Mouse (Mus musculus): ENCODE results near the gene Kri1. TPM values are rescaled to one million over a fixed set of nuclear protein-coding genes. Genes with fewer than 3 reads are reported as not detected.
A peak's percentile ranks its signal among the peaks of the same experiment; 100 is the strongest.

Gene Kri1
- polyA plus RNA-seq, 1 experiment from 2014 or later = 13.6 TPM

GRCm38 (mm10) chr9:21290589-21290988 is 2.8 kb upstream of the Kri1 start:
- Histone ChIP-seq H3K27ac (ENCODE audit: poor library complexity, severe bottlenecking) (peak overlapping the region; percentile 77), H3K9ac (peak overlapping the region; percentile 78), H3K4me1 (replicated peaks) (peaks cover 29% of the 10 kb centered on the region), H3K27me3 (replicated peaks) (no peaks in the 10 kb centered on the region), H3K9me3 (replicated peaks) (no peaks in the 10 kb centered on the region), H3K36me3 (peaks cover 8% of the 10 kb centered on the region), H3K4me3 (peak overlapping the region; percentile 65), H3K4me2 (peak overlapping the region; percentile 87)
- ATAC-seq (ENCODE audit: insufficient number of reproducible peaks, low FRiP score) = no peak
- 1% methylated on average over 20 of the region's 20 CpGs for WGBS

- Histone ChIP-seq H3K27me3 (replicated peaks) (no peaks in the 10 kb centered on the region), H3K9ac (peak overlapping the region; percentile 57; the same call in 1 of the 2 replicates), H3K4me1 (replicated peaks) (peaks cover 29% of the 10 kb centered on the region), H3K9me3 (replicated peaks) (no peaks in the 10 kb centered on the region), H3K36me3 (peaks cover 19% of the 10 kb centered on the region), H3K4me3 (peak overlapping the region; percentile 65), H3K4me2 (peak overlapping the region; percentile 87), H3K27ac (ENCODE audit: poor library complexity, severe bottlenecking) (peak overlapping the region; percentile 84)
- 85% methylated on average over 2 of the region's 2 CpGs for WGBS
- no peak for ATAC-seq (ENCODE audit: insufficient number of reproducible peaks, low FRiP score)
Measured at GRCm38 (mm10) chr9:21289337-21289671, 1.5 kb upstream of the Kri1 start.

GRCm38 (mm10) chr9:21288404-21289336 is 901 bp upstream of the Kri1 start:
- peak overlapping the region; percentile 87 for H3K4me2 ChIP-seq
- peak overlapping the region; percentile 84 for H3K27ac ChIP-seq (ENCODE audit: poor library complexity, severe bottlenecking)
- no peak for ATAC-seq (ENCODE audit: insufficient number of reproducible peaks, low FRiP score)
- H3K27me3 ChIP-seq (replicated peaks) = no peaks in the 10 kb centered on the region
- H3K4me3 ChIP-seq = peak overlapping the region; percentile 65
- peak overlapping the region; percentile 57 for H3K9ac ChIP-seq
- no peaks in the 10 kb centered on the region for H3K9me3 ChIP-seq (replicated peaks)
- H3K4me1 ChIP-seq (replicated peaks) = peaks cover 29% of the 10 kb centered on the region
- 70% methylated on average over 13 of the region's 13 CpGs for WGBS
- H3K36me3 ChIP-seq = peaks cover 26% of the 10 kb centered on the region

- Histone ChIP-seq H3K9me3 (replicated peaks) (no peaks in the 10 kb centered on the region), H3K36me3 (peaks cover 40% of the 10 kb centered on the region), H3K9ac (peak overlapping the region; percentile 78), H3K4me3 (peak overlapping the region; percentile 65), H3K27ac (ENCODE audit: poor library complexity, severe bottlenecking) (peak overlapping the region; percentile 84; the same call in 1 of the 2 replicates), H3K4me2 (peak overlapping the region; percentile 87), H3K4me1 (replicated peaks) (peaks cover 29% of the 10 kb centered on the region), H3K27me3 (replicated peaks) (no peaks in the 10 kb centered on the region)
- no peak for ATAC-seq (ENCODE audit: insufficient number of reproducible peaks, low FRiP score)
- 43% methylated on average over 3 of the region's 3 CpGs for WGBS
Measured at GRCm38 (mm10) chr9:21286753-21287152, 1.0 kb downstream of the Kri1 start.

GRCm38 (mm10) chr9:21283994-21284393 is 3.8 kb downstream of the Kri1 start:
- H3K9me3 ChIP-seq (replicated peaks) = no peaks in the 10 kb centered on the region
- no peak for ATAC-seq (ENCODE audit: insufficient number of reproducible peaks, low FRiP score)
- peaks cover 67% of the 10 kb centered on the region for H3K36me3 ChIP-seq
- peaks cover 22% of the 10 kb centered on the region for H3K4me1 ChIP-seq (replicated peaks)
- no peak overlapping the region for H3K27ac ChIP-seq (ENCODE audit: poor library complexity, severe bottlenecking)
- H3K9ac ChIP-seq = no peak overlapping the region
- no peaks in the 10 kb centered on the region for H3K27me3 ChIP-seq (replicated peaks)
- H3K4me2 ChIP-seq = no peak overlapping the region
- no peak overlapping the region for H3K4me3 ChIP-seq
- 90% methylated on average over 3 of the region's 3 CpGs for WGBS

GRCm38 (mm10) chr9:21283591-21283990 is 4.2 kb downstream of the Kri1 start:
- Histone ChIP-seq H3K4me3 (no peak overlapping the region), H3K4me1 (replicated peaks) (peaks cover 19% of the 10 kb centered on the region), H3K4me2 (no peak overlapping the region), H3K36me3 (peaks cover 67% of the 10 kb centered on the region), H3K9ac (no peak overlapping the region), H3K27ac (ENCODE audit: poor library complexity, severe bottlenecking) (no peak overlapping the region), H3K27me3 (replicated peaks) (no peaks in the 10 kb centered on the region), H3K9me3 (replicated peaks) (no peaks in the 10 kb centered on the region)
- WGBS = 91% methylated on average over 5 of the region's 5 CpGs
- ATAC-seq (ENCODE audit: insufficient number of reproducible peaks, low FRiP score) = no peak

- 92% methylated on average over 5 of the region's 5 CpGs for WGBS
- Histone ChIP-seq H3K27ac (ENCODE audit: poor library complexity, severe bottlenecking) (no peak overlapping the region), H3K4me2 (no peak overlapping the region), H3K4me3 (no peak overlapping the region), H3K9me3 (replicated peaks) (no peaks in the 10 kb centered on the region), H3K36me3 (peaks cover 99% of the 10 kb centered on the region), H3K4me1 (replicated peaks) (peaks cover 32% of the 10 kb centered on the region), H3K27me3 (replicated peaks) (no peaks in the 10 kb centered on the region), H3K9ac (no peak overlapping the region)
- no peak for ATAC-seq (ENCODE audit: insufficient number of reproducible peaks, low FRiP score)
Measured at GRCm38 (mm10) chr9:21277776-21278175, 10.0 kb downstream of the Kri1 start.

GRCm38 (mm10) chr9:21276307-21276706 is 11.5 kb downstream of the Kri1 start:
- Histone ChIP-seq H3K9me3 (replicated peaks) (no peaks in the 10 kb centered on the region), H3K4me3 (no peak overlapping the region)
- WGBS = 91% methylated on average over 8 of the region's 8 CpGs

GRCm38 (mm10) chr9:21275727-21276126 is 12.0 kb downstream of the Kri1 start:
- no peak for ATAC-seq (ENCODE audit: insufficient number of reproducible peaks, low FRiP score)
- H3K27me3 ChIP-seq (replicated peaks) = no peaks in the 10 kb centered on the region
- 86% methylated on average over 12 of the region's 12 CpGs for WGBS
- no peak overlapping the region for H3K9ac ChIP-seq
- H3K4me1 ChIP-seq (replicated peaks) = peaks cover 32% of the 10 kb centered on the region
- no peak overlapping the region for H3K4me3 ChIP-seq
- H3K9me3 ChIP-seq (replicated peaks) = no peaks in the 10 kb centered on the region
- no peak overlapping the region for H3K4me2 ChIP-seq
- no peak overlapping the region for H3K27ac ChIP-seq (ENCODE audit: poor library complexity, severe bottlenecking)
- H3K36me3 ChIP-seq = peaks cover 100% of the 10 kb centered on the region

More at GRCm38 (mm10) chr9:21276307-21276706, 11.5 kb downstream of the Kri1 start:
- Histone ChIP-seq H3K27ac (ENCODE audit: poor library complexity, severe bottlenecking) (no peak overlapping the region), H3K4me1 (replicated peaks) (peaks cover 32% of the 10 kb centered on the region), H3K27me3 (replicated peaks) (no peaks in the 10 kb centered on the region), H3K36me3 (peaks cover 100% of the 10 kb centered on the region), H3K4me2 (no peak overlapping the region), H3K9ac (no peak overlapping the region)
- ATAC-seq (ENCODE audit: insufficient number of reproducible peaks, low FRiP score) = no peak

GRCm38 (mm10) chr9:21275013-21275710 is 12.6 kb downstream of the Kri1 start:
- 0 out of 2 replicates have a peak, but pooled peaks have one; percentile 31 for ATAC-seq (ENCODE audit: insufficient number of reproducible peaks, low FRiP score)

GRCm38 (mm10) chr9:21274336-21274735 is 13.4 kb downstream of the Kri1 start:
- Histone ChIP-seq H3K4me1 (replicated peaks) (peaks cover 32% of the 10 kb centered on the region), H3K27me3 (replicated peaks) (no peaks in the 10 kb centered on the region), H3K4me2 (no peak overlapping the region), H3K9me3 (replicated peaks) (no peaks in the 10 kb centered on the region), H3K27ac (ENCODE audit: poor library complexity, severe bottlenecking) (0 out of 2 replicates have a peak overlapping the region, but pooled peaks have one; percentile 24), H3K4me3 (no peak overlapping the region), H3K9ac (no peak overlapping the region), H3K36me3 (peaks cover 98% of the 10 kb centered on the region)
- ATAC-seq (ENCODE audit: insufficient number of reproducible peaks, low FRiP score) = no peak
- WGBS = 47% methylated on average over 3 of the region's 3 CpGs

More at GRCm38 (mm10) chr9:21275013-21275710, 12.6 kb downstream of the Kri1 start:
- WGBS = 75% methylated on average over 7 of the region's 7 CpGs
- H3K27ac ChIP-seq (ENCODE audit: poor library complexity, severe bottlenecking) = no peak overlapping the region
- H3K36me3 ChIP-seq = peaks cover 100% of the 10 kb centered on the region
- no peaks in the 10 kb centered on the region for H3K9me3 ChIP-seq (replicated peaks)
- H3K4me1 ChIP-seq (replicated peaks) = peaks cover 32% of the 10 kb centered on the region
- no peaks in the 10 kb centered on the region for H3K27me3 ChIP-seq (replicated peaks)
- no peak overlapping the region for H3K4me3 ChIP-seq
- H3K9ac ChIP-seq = no peak overlapping the region
- no peak overlapping the region for H3K4me2 ChIP-seq

Data from heart, embryonic 12.5 days (tissue).